Mouse (Mus musculus): Measurements from ENCODE around the gene Commd1. TPM values are rescaled to one million over a fixed set of nuclear protein-coding genes. Genes with fewer than 3 reads are reported as not detected.

The Commd1 gene
- total RNA-seq, 4 experiments from 2014 or later = 39.0 to 59.9 (median 56.6) TPM

DNA sequence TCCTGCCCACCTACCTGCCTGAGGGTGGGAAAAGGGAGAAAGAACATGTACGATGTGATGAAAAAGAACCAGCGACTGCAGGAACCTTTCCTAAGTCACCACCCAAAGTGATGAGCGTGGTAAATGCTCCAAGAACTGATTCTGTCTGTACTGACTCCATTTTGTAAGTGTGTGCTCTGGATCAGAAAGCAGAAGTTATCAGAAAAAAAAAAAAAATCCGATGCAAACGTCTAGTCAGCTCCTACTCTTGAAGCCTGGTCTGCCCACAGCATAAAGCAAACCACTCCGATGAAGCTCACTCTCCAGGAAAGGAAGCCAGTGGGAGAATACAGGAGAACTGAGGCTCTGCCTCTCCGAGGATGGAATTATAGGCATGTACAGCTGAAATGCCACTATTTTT is 29.5 kb downstream of the Commd1 start:
- no peak for DNase-seq (ENCODE audit: low spot score in 2 of 2)

GRCm38 (mm10) chr11:22950131-22950530 is 32.1 kb downstream of the Commd1 start:
- DNase-seq (ENCODE audit: low spot score in 2 of 2) = no peak

DNA sequence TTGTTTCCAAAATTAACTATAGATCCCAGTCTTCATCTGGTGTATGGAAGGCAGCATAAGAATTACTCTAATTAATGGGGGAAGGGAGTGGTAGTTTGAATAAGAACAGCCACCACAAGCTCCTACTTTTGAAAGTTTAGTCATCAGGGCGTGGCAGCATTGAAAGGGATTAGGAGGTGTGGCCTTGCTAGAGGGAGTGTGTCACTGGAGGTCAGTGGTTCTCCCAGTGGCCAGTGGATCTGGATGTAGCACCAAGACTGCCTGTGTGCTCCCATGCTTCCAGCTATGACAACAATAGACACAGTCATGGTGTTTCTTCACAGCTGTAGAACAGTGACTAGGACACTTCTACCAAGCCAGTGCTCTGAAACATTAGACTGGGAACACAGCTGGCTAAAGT is 33.1 kb downstream of the Commd1 start:
- DNase-seq (ENCODE audit: low spot score in 2 of 2) = no peak

GRCm38 (mm10) chr11:22938983-22939382 is 43.2 kb downstream of the Commd1 start:
- DNase-seq (ENCODE audit: low spot score in 2 of 2) = no peak

GRCm38 (mm10) chr11:22937716-22938316 is 44.4 kb downstream of the Commd1 start:
- no peak for DNase-seq (ENCODE audit: low spot score in 2 of 2)

GRCm38 (mm10) chr11:22936446-22937125 is 45.6 kb downstream of the Commd1 start:
- DNase-seq (ENCODE audit: low spot score in 2 of 2) = no peak

- DNase-seq (ENCODE audit: low spot score in 2 of 2) = no peak
Measured at GRCm38 (mm10) chr11:22932167-22932566, 50.0 kb downstream of the Commd1 start.

- DNase-seq (ENCODE audit: low spot score in 2 of 2) = no peak
Measured at GRCm38 (mm10) chr11:22931320-22931905, 50.8 kb downstream of the Commd1 start.

DNA sequence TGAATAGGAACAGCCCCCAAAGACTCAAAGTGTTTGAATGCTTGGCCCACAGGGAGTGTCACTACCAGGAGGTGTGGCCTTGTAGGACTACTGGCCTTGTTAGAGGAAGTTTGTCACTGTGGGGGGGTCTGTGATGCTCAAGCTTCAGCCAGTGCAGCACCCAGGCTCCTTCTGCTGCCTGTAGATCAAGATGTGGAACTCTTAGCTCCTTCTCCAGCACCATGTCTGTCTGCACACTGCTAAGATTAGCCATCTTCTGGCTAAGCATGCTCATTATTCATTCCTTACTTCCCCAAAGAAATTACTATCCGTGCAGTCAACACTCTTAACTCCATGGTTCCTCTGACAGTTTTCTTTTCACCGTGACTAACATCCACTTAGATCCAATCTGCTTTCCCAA is 52.1 kb downstream of the Commd1 start:
- no peak for DNase-seq (ENCODE audit: low spot score in 2 of 2)

GRCm38 (mm10) chr11:22928586-22929169 is 53.5 kb downstream of the Commd1 start:
- DNase-seq (ENCODE audit: low spot score in 2 of 2) = no peak

GRCm38 (mm10) chr11:22923606-22924005 is 58.6 kb downstream of the Commd1 start:
- DNase-seq (ENCODE audit: low spot score in 2 of 2) = no peak

- DNase-seq (ENCODE audit: low spot score in 2 of 2) = no peak
Measured at GRCm38 (mm10) chr11:22922546-22922945, 59.6 kb downstream of the Commd1 start.

DNA sequence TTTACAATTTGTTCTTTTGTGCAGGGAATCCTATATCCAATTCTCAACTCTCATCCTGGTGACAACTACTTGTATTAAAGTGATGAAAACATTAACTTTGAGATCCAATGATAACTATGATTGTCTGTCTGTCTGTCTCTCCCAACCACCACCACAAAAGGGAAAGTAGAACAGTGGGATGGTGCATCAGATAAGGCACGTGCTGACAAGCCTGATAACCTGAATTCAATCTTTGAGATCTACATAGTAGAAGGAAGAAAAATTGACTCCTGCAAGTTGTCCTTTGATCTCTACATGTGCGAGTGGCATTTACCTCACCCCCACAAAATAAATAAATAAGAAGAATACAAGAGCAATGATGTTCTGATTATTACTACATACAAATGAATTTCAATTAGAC is 62.8 kb downstream of the Commd1 start:
- DNase-seq (ENCODE audit: low spot score in 2 of 2) = no peak

DNA sequence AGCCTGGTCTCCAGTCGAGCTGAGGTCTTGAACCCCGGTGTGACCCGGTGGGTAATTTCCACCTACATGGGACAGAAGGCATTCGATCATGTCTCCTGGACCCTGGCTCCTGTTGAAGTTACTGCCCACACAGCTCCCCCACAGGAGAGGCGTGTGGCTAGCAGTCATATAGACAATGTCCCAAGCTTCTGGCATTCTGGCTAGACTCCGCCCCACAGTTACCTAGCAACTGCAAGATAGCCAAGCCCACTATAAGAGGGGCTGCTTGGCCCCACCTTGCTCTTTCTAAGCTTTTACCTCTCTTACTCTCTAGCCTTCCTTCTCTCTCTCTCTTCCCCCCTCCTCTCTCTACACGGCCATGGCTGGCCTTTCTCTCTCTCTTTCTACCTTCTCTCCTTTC is 64.4 kb downstream of the Commd1 start:
- no peak for DNase-seq (ENCODE audit: low spot score in 2 of 2)

GRCm38 (mm10) chr11:22913744-22914143 is 68.4 kb downstream of the Commd1 start:
- no peak for DNase-seq (ENCODE audit: low spot score in 2 of 2)

DNA sequence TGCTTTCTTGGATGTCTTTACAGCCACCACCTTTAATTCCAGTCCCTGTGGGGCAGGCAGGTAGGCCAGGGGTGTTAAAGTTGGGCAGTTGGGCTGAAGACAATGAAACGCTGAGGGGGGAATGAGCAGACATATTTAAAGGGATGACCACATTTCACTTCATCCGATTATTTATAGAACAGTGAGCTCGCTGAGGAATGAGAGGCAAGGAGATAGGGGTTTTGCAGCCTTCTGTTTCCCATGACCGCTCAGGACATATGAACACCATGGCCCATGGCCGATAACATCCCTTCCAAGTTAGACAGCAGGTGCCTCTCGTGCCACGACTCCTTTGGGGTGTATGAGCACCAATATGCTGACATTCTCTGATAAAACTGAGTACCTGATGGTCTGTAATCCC is 70.4 kb downstream of the Commd1 start:
- no peak for DNase-seq (ENCODE audit: low spot score in 2 of 2)

DNA sequence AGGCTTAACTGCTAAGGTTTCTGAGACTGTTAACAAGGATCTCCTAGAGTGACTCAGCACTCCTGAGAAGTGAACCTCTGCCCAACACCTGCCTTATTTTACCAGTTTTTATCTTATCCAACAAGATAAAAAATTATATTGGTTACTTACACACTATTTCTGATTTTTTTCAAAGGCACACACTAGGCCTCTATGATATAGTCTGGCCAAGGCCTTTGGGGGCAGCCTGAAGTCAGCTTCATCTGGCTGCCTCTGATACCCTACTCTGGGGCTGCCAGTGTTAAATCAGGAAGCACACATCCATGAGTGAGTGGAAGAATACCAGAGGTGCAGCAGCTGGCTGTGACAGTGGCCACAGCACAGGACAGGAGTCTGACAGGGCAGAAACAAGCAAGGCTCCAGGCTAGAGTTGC is 75.7 kb downstream of the Commd1 start:
- DNase-seq (ENCODE audit: low spot score in 2 of 2) = no peak

- no peak for DNase-seq (ENCODE audit: low spot score in 2 of 2)
Measured at GRCm38 (mm10) chr11:22902923-22903322, 79.3 kb downstream of the Commd1 start.

GRCm38 (mm10) chr11:22900041-22900440 is 82.1 kb downstream of the Commd1 start:
- DNase-seq (ENCODE audit: low spot score in 2 of 2) = no peak

DNA sequence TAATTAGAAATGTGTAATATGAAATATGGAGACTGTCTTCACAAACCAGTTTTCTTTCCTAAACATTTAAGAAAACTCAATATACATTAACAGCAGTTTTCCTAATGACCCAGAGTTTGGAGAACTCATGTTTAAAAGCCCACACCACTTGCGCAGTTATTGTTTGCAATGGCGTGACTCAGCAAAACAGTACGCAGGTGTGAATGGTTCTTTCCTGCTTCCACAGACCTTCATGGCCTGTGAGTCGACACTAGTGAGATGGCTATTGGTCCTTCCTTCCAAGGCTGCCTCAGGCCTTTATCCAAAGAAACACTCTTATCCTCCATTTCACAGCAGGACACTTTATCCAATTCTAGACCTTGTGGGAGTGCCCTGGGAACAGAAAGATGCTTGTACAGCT is 84.5 kb downstream of the Commd1 start:
- DNase-seq (ENCODE audit: low spot score in 2 of 2) = no peak

DNA sequence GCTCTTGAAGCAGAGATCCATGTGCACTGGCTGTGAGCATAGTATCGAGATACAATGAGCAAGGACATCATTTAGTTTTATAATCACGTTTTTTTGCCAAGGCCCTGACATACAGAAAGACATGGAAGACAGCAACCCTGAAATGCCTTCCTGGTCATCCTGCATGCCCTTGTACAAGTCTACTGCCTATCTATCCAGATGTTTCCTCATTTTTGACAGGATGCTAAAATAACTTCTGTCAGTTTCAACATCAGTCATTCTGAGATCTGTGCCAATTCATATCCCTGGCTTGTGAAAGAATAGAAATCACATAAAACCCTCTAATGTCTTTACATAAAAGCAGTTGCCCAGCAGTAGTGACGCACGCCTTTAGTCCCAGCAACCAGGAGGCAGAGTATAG is 85.1 kb downstream of the Commd1 start:
- DNase-seq (ENCODE audit: low spot score in 2 of 2) = no peak

DNA sequence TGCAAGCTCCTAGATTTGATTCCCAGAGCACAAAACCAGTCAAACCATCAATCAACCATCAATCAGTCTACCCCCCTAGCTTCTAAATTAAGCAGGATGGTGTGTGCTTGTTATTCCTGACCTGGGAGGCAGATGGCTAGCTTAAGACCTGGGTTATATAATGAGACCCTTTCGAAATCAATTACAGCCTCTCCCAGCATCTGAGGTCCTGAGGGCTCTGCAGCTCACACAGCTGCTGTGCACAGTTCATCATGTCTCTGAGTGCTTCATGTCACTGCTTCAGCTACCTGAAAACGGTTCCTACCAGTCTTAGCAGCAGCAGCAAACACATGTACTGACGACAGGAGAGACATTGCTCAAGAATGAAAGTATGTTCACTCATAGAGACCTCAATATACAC is 89.1 kb downstream of the Commd1 start:
- DNase-seq (ENCODE audit: low spot score in 2 of 2) = no peak

DNA sequence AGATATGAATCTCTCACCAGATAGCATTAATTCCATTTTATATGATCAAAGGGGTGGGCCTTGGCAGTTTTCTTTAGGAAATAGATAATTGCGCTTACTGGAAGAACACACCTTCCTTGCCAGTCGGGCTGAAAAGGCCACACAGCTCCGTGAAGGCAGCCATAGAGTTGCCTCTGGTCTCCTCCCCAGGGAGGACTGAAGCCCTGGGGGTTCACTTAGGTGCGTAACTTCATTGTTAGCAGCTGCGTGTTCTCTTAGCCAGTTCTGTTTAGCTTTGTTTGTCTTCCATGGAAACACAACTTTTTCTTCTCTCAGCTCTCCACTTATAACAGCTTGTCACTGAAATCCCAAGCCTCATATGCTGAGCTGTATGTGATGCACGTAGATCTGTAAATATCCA is 89.7 kb downstream of the Commd1 start:
- no peak for DNase-seq (ENCODE audit: low spot score in 2 of 2)
